Mouse (Mus musculus) ES-Bruce4 (cell line): Measurements from ENCODE around the gene Uox.

Experiments used
- CTCF ChIP-seq: IDR thresholded peaks from one replicate; pipeline ENCODE4 v1.8.1; 2011; ENCODE audit warnings: low read depth, low read length
- POLR2A ChIP-seq: IDR thresholded peaks from one replicate; pipeline ENCODE4 v1.8.1; 2011; ENCODE audit warnings: low read length; ENCODE audit not compliant: insufficient read depth

DNA sequence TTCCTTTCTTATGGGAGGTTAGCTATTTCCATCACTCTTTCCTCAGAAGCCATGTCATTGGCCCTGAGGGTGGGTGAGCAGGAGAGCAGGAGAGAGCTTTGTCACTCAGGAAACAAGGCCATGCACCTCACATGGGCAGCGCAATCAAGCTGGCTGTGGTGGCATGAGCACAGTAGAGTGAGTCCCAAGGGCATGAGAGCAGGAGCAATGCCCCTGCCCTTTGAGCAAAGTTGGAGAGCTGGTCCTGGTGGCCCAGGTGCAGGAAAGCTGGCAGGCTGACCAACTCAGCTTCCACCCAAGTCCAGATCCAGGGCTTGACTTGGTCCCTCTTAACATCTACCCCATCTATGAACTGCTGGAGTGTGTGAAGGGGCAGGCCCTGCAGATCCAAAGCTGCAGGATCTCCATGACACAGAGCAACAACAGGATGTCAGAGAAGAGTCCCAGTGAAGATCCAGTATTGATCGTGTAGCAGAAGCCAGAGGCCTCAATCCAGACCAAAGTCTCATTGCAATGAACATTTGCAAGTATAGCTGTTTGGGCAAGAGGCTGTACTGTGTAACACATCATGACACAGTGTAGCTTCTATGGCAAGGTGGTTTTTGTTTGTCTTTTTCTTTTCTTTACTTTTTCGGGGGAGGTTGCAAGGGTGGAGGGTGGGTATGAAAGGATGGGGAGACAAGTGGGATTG lies 10.0 kb downstream of the Uox start:
- TF ChIP-seq POLR2A = no peak
- no peak for TF ChIP-seq CTCF
